Mouse (Mus musculus) heart, embryonic 16.5 days (tissue): ENCODE measurements around the gene Tnfaip8l1. TPM values are rescaled to one million over a fixed set of nuclear protein-coding genes. Genes with fewer than 3 reads are reported as not detected.
A peak's percentile ranks its signal among the peaks of the same experiment; 100 is the strongest.

Experiments
- ATAC-seq: fragments of 200-750 bp; cut with Nextera tagmentation; replicated peaks from 2 replicates; pipeline ENCODE4 v1.8.0; 2017; ENCODE audit warnings: moderate number of reproducible peaks; ENCODE audit not compliant: insufficient read depth, low FRiP score; ENCODE audit errors: extremely low read depth
- H3K27ac ChIP-seq: fragments of 300-500 bp; sonication (generic); 2 replicates; pipeline ENCODE4 v1.5.1; 2014; ENCODE audit warnings: mild to moderate bottlenecking, low read length, control low read depth, moderate library complexity
- H3K27me3 ChIP-seq: fragments of 300-500 bp; sonication (generic); 2 replicates; pipeline ENCODE4 v1.6.1; 2014; ENCODE audit warnings: low read length, mixed read lengths; ENCODE audit not compliant: control insufficient read depth, insufficient read depth
- H3K36me3 ChIP-seq: fragments of 300-500 bp; sonication (generic); 2 replicates; pipeline ENCODE4 v1.6.1; 2014; ENCODE audit not compliant: control insufficient read depth, insufficient read depth
- H3K4me1 ChIP-seq: fragments of 300-500 bp; sonication (generic); 2 replicates; pipeline ENCODE4 v1.6.1; 2014; ENCODE audit warnings: low read length, mixed read lengths; ENCODE audit not compliant: control insufficient read depth, insufficient read depth
- H3K4me2 ChIP-seq: fragments of 300-500 bp; sonication (generic); 2 replicates; pipeline ENCODE4 v1.6.1; 2014; ENCODE audit warnings: low read depth, mild to moderate bottlenecking, control low read depth, low read length
- H3K4me3 ChIP-seq: fragments of 300-500 bp; sonication (generic); 2 replicates; pipeline ENCODE4 v1.5.1; 2014; ENCODE audit warnings: mild to moderate bottlenecking, control low read depth, low read length
- H3K9ac ChIP-seq: fragments of 300-500 bp; sonication (generic); 2 replicates; pipeline ENCODE4 v1.6.1; 2014; ENCODE audit warnings: low read length, control low read depth
- H3K9me3 ChIP-seq: fragments of 300-500 bp; sonication (generic); replicated peaks from 2 replicates; pipeline ENCODE4 v1.6.1; 2016; ENCODE audit warnings: low read length; ENCODE audit not compliant: control insufficient read depth
- WGBS: fragments of 180-500 bp; shearing (Covaris S2); extraction: QIAGEN DNeasy Blood & Tissue Kit; methylation state at CpG from one replicate; pipeline ENCODE4 v1.1.7; 2014; 5-methylcytosine and 5-hydroxymethylcytosine counted together
- polyA plus RNA-seq: library from polyadenylated mRNA; unstranded; fragments of >200 nt; fragmentation: Nextera tagmentation; extraction: Ambion mirVana; gene quantifications from 2 replicates; pipeline ENCODE4 v1.2.1, GENCODE M21; 2015

Tnfaip8l1 gene
- polyA plus RNA-seq, 1 experiment from 2014 or later: 9.0 TPM

DNA sequence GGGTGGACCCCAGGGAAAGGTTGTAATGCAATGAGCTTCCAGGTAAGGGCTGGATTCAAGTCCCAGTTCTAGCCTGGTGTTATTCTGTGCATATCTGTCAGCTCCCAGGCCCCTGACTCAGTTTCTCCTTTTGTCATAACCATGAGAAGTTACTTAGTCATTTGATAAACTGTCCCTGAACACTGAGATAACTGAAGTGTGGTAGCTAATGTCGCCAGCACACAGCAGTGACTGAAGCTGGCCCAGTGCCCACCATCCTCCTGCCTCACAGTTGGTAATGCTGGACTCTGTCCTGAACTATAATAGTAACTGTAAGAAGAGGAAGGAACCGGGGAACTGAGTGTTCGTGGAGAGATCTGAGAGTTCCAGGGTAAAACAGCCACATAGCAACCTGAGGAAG lies 2.2 kb downstream of the Tnfaip8l1 start:
- WGBS: 49% methylated on average over 3 of the region's 3 CpGs

GRCm38 (mm10) chr17:56165671-56166070 lies 3.4 kb downstream of the Tnfaip8l1 start:
- Histone ChIP-seq H3K27me3 (no peaks in the 10 kb centered on the region), H3K27ac (no peak overlapping the region), H3K36me3 (no peaks in the 10 kb centered on the region), H3K9me3 (no peaks in the 10 kb centered on the region), H3K4me2 (no peak overlapping the region), H3K9ac (no peak overlapping the region), H3K4me3 (no peak overlapping the region), H3K4me1 (peaks cover 17% of the 10 kb centered on the region)
- ATAC-seq: no peak
- WGBS: 71% methylated on average over 11 of the region's 11 CpGs

More for the DNA sequence above, 2.2 kb downstream of the Tnfaip8l1 start:
- Histone ChIP-seq H3K9ac (no peak overlapping the region), H3K4me1 (peaks cover 17% of the 10 kb centered on the region), H3K9me3 (no peaks in the 10 kb centered on the region), H3K27me3 (no peaks in the 10 kb centered on the region), H3K27ac (no peak overlapping the region), H3K36me3 (no peaks in the 10 kb centered on the region), H3K4me2 (no peak overlapping the region; the same call in 1 of the 2 replicates), H3K4me3 (no peak overlapping the region)
- no peak for ATAC-seq

DNA sequence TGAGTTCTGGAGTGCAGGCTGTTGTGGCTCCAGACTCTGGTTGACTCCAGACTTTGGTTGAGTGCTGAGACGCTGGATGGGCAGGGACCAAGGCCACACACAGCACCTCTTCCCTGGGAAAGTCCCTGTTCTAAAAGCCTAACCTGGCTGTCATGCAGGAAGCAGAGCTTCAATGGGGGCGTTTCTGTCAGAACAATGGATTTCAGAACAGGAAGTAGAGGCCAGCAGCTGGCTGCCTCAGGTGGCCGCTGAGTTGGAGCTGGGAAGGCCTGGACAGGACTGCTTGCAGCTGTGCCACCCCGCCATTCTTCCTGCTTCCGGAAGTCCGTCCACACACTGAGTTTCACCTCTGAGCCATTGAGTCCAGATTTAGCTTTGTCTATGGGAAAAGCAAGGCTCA lies 7.6 kb downstream of the Tnfaip8l1 start:
- Histone ChIP-seq H3K4me1 (no peaks in the 10 kb centered on the region), H3K27ac (peak overlapping the region; percentile 58; the same call in 1 of the 2 replicates), H3K9me3 (no peaks in the 10 kb centered on the region), H3K27me3 (no peaks in the 10 kb centered on the region), H3K4me3 (no peak overlapping the region), H3K4me2 (no peak overlapping the region), H3K36me3 (no peaks in the 10 kb centered on the region), H3K9ac (no peak overlapping the region)
- ATAC-seq: peak; percentile 56
- WGBS: 55% methylated on average over 6 of the region's 6 CpGs

DNA sequence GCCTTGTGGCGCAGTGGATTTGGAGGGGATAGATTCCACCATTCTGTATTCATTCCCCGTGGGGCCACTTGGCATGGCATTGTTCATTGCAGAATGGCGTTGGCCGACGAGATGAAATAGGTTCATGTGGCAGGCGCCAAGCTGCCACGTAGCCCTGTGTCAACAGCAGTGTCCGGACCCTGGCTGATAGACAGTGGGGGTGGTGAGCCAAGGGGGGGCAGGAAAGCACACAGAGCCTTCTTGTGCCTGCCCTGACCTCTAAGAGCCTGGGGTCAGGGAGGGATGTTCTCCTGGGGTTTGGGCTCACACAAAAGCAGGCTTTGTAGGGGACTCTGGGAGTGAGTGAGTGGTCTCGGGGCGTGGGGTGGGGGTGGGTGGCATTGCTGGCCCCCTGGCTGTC lies 8.4 kb downstream of the Tnfaip8l1 start:
- no peaks in the 10 kb centered on the region for H3K4me1 ChIP-seq
- no peak overlapping the region for H3K4me2 ChIP-seq
- H3K4me3 ChIP-seq: no peak overlapping the region
- H3K9ac ChIP-seq: no peak overlapping the region
- WGBS: 65% methylated on average over 10 of the region's 10 CpGs
- H3K27ac ChIP-seq: peak overlapping the region; percentile 58; the same call in 1 of the 2 replicates
- peaks cover 2% of the 10 kb centered on the region; the same call in 1 of the 2 replicates for H3K36me3 ChIP-seq
- no peak for ATAC-seq
- H3K27me3 ChIP-seq: no peaks in the 10 kb centered on the region
- no peaks in the 10 kb centered on the region for H3K9me3 ChIP-seq

DNA sequence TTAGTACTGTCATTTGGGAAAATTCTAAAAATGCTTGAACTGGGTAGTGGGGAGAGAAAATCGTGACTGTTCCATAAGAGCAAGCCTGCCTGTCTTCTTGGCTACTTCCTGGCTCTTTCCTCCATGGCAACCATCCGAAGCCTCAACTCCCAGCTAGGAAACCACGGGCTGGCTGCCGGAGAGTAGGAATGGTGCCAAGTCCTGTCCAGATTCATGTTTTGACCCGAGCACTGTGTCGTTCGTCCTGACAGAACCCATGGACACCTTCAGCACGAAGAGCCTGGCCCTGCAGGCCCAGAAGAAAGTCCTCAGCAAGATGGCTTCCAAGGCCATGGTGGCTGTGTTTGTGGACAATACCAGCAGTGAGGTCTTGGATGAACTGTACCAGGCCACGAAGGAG lies 9.2 kb downstream of the Tnfaip8l1 start:
- H3K36me3 ChIP-seq: peaks cover 5% of the 10 kb centered on the region
- H3K4me3 ChIP-seq: no peak overlapping the region
- H3K4me2 ChIP-seq: no peak overlapping the region
- H3K4me1 ChIP-seq: no peaks in the 10 kb centered on the region
- H3K27ac ChIP-seq: no peak overlapping the region
- no peaks in the 10 kb centered on the region for H3K9me3 ChIP-seq
- 63% methylated on average over 9 of the region's 9 CpGs for WGBS
- no peaks in the 10 kb centered on the region for H3K27me3 ChIP-seq
- ATAC-seq: no peak
- no peak overlapping the region for H3K9ac ChIP-seq

- H3K9me3 ChIP-seq: no peaks in the 10 kb centered on the region
- peaks cover 10% of the 10 kb centered on the region for H3K36me3 ChIP-seq
- H3K4me1 ChIP-seq: no peaks in the 10 kb centered on the region
- 90% methylated on average over 17 of the region's 17 CpGs for WGBS
- ATAC-seq: no peak
- no peak overlapping the region for H3K9ac ChIP-seq
- H3K27me3 ChIP-seq: no peaks in the 10 kb centered on the region
- H3K4me2 ChIP-seq: no peak overlapping the region
- H3K27ac ChIP-seq: no peak overlapping the region
- no peak overlapping the region for H3K4me3 ChIP-seq
Observed at GRCm38 (mm10) chr17:56171881-56172280, 9.6 kb downstream of the Tnfaip8l1 start.

DNA sequence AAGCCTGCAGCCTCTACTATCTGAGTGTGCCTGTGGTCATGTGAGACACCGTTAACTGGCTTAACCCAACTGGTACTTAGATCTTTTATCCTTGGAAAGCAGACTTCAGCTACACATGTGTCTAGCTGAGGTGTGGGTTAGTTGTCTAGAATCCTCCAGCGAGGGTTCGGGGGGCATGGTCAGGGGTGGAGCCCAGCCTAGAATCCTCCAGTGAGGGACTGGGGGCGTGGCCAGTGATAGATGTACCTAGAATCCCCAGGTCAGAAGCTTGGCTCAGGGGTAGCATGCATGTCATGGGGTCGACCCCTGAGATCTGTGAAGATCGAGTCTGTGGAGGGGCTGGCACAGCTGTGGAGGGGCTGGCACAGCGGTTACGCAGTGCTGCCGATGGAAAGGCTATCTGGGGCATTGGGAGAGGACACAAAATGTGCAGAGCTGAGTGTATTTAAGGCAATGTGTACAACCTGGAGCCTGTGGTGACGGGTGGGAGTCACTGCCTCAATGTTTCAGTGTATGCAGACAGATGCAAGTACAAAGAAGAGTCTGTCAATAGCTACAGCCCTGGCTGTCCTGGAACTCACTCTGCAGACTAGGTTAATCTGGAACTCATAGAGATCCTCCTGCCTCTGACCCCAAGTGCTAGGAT lies 11.2 kb downstream of the Tnfaip8l1 start:
- Histone ChIP-seq H3K27ac (no peak overlapping the region), H3K4me2 (no peak overlapping the region), H3K4me1 (no peaks in the 10 kb centered on the region), H3K27me3 (no peaks in the 10 kb centered on the region), H3K9me3 (no peaks in the 10 kb centered on the region), H3K9ac (no peak overlapping the region), H3K4me3 (no peak overlapping the region), H3K36me3 (peaks cover 20% of the 10 kb centered on the region)
- no peak for ATAC-seq
- WGBS: 53% methylated on average over 10 of the region's 10 CpGs

- 97% methylated on average over 3 of the region's 3 CpGs for WGBS
- Histone ChIP-seq H3K9ac (no peak overlapping the region), H3K4me1 (no peaks in the 10 kb centered on the region), H3K9me3 (no peaks in the 10 kb centered on the region), H3K4me3 (no peak overlapping the region), H3K27ac (no peak overlapping the region), H3K4me2 (no peak overlapping the region), H3K36me3 (peaks cover 23% of the 10 kb centered on the region), H3K27me3 (no peaks in the 10 kb centered on the region)
- no peak for ATAC-seq
Observed at GRCm38 (mm10) chr17:56175416-56175815, 13.1 kb downstream of the Tnfaip8l1 start.

GRCm38 (mm10) chr17:56182975-56183657 lies 20.8 kb downstream of the Tnfaip8l1 start:
- H3K27me3 ChIP-seq: no peaks in the 10 kb centered on the region
- peak overlapping the region; percentile 92 for H3K9ac ChIP-seq
- ATAC-seq: 0 out of 2 replicates have a peak, but pooled peaks have one; percentile 1
- H3K4me1 ChIP-seq: peaks cover 11% of the 10 kb centered on the region
- H3K4me2 ChIP-seq: peak overlapping the region; percentile 97
- WGBS: under 1% methylated on average over 14 of the region's 14 CpGs
- H3K36me3 ChIP-seq: peaks cover 25% of the 10 kb centered on the region; the same call in 1 of the 2 replicates
- H3K27ac ChIP-seq: peak overlapping the region; percentile 78
- H3K9me3 ChIP-seq: no peaks in the 10 kb centered on the region
- H3K4me3 ChIP-seq: peak overlapping the region; percentile 96
